Mouse (Mus musculus): ENCODE measurements around the gene Hrnr. TPM values are rescaled to one million over a fixed set of nuclear protein-coding genes. Genes with fewer than 3 reads are reported as not detected.

Gene Hrnr
- not detected for polyA plus RNA-seq (2017; shearing (Covaris generic))

DNA sequence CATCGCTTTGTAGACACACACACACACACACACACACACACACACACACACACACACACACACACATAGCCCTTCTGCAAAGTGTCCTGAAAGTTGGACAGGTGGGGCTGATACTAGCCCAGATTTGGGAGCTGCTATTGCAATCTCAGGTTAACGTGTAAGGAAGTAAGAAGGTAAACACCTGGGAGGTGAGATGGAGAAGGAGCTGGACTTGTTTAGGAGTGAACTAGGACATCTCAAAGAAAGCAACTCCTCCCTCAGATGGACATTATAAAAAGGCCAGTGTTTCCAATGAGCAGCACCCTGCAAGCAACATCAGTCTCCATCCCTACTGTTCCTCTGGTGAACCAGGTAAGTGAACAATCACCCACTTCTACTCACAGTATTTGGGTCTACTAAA lies at the start of gene Hrnr:
Hrnr (plus strand) TSS at position 301 of the 400 bp plus-strand sequence.

DNA sequence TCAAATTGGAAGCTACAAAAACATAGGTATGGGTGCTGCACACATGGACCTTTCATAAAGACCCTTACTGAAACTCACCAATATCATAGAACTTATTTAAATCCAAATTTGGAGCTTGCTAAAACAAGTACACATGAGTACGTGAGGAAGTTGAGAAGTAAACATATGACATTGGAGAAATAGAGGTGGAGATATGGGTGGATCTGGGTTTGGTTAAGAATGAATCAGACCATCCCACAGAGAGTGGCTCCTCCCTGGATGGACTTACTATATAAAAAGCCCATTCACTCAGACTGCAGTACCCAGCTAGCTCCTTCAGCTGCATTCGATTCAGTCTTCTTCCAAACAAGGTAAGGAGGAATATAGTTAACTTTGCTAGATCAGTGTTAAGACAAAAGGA lies 46.3 kb upstream of the Hrnr start, which contains the start of gene Flg:
Flg (plus strand) TSS at position 301 of the 400 bp plus-strand sequence.

Other genes starting within 250 kb of the Hrnr start
- gene Crnn, start 175.0 kb upstream of the Hrnr start, polyA plus RNA-seq (2017; shearing (Covaris generic)) = not detected
- gene Flg2, start 122.5 kb upstream of the Hrnr start, polyA plus RNA-seq (2017; shearing (Covaris generic)) = 0.05 TPM
- 1.5 TPM for gene Flg, start 46.2 kb upstream of the Hrnr start, polyA plus RNA-seq (2017; shearing (Covaris generic))
- not detected for gene Rptn, start 74.0 kb downstream of the Hrnr start, polyA plus RNA-seq (2017; shearing (Covaris generic))
- not detected for gene Tchh, start 122.6 kb downstream of the Hrnr start, polyA plus RNA-seq (2017; shearing (Covaris generic))
- not detected for gene Tchhl1, start 149.0 kb downstream of the Hrnr start, polyA plus RNA-seq (2017; shearing (Covaris generic))
- 993 TPM for gene S100a11, start 200.7 kb downstream of the Hrnr start, polyA plus RNA-seq (2017; shearing (Covaris generic))
- 534 TPM for gene S100a10, start 235.3 kb downstream of the Hrnr start, polyA plus RNA-seq (2017; shearing (Covaris generic))